Mouse (Mus musculus) midbrain, embryonic 16.5 days (tissue): ENCODE data around the gene Map3k21. TPM values are rescaled to one million over a fixed set of nuclear protein-coding genes. Genes with fewer than 3 reads are reported as not detected.

Experiments used
- ATAC-seq: fragments of 200-750 bp; cut with Nextera tagmentation; 2 replicates; pipeline ENCODE4 v1.8.0; 2017; ENCODE audit warnings: moderate TSS enrichment
- H3K27ac ChIP-seq: fragments of 300-500 bp; sonication (generic); 2 replicates; pipeline ENCODE4 v1.5.1; 2014; ENCODE audit warnings: mild to moderate bottlenecking, low read length, mixed read lengths
- H3K27me3 ChIP-seq: fragments of 300-500 bp; sonication (generic); 2 replicates; pipeline ENCODE4 v1.6.1; 2014; ENCODE audit warnings: low read depth, low read length, mixed read lengths; ENCODE audit not compliant: control insufficient read depth, insufficient read depth
- H3K36me3 ChIP-seq: fragments of 300-500 bp; sonication (generic); 2 replicates; pipeline ENCODE4 v1.6.1; 2014; ENCODE audit warnings: mild to moderate bottlenecking, low read length, moderate library complexity, mixed read lengths; ENCODE audit not compliant: control insufficient read depth, insufficient read depth
- H3K4me1 ChIP-seq: fragments of 300-500 bp; sonication (generic); 2 replicates; pipeline ENCODE4 v1.6.1; 2014; ENCODE audit warnings: mild to moderate bottlenecking, low read length, mixed read lengths; ENCODE audit not compliant: control insufficient read depth, insufficient read depth
- H3K4me2 ChIP-seq: fragments of 300-500 bp; sonication (generic); 2 replicates; pipeline ENCODE4 v1.6.1; 2014; ENCODE audit warnings: mild to moderate bottlenecking, low read length, mixed read lengths
- H3K4me3 ChIP-seq: fragments of 300-500 bp; sonication (generic); 2 replicates; pipeline ENCODE4 v1.5.1; 2014; ENCODE audit warnings: low read depth, mild to moderate bottlenecking, low read length, moderate library complexity, mixed read lengths
- H3K9ac ChIP-seq: fragments of 300-500 bp; sonication (generic); 2 replicates; pipeline ENCODE4 v1.6.1; 2014; ENCODE audit warnings: low read depth, low read length, mixed read lengths
- H3K9me3 ChIP-seq: fragments of 300-500 bp; sonication (generic); replicated peaks from 2 replicates; pipeline ENCODE4 v1.6.1; 2014; ENCODE audit warnings: mild to moderate bottlenecking, low read length, mixed read lengths; ENCODE audit not compliant: control insufficient read depth, poor library complexity, severe bottlenecking
- WGBS: fragments of 180-500 bp; shearing (Covaris S2); extraction: QIAGEN DNeasy Blood & Tissue Kit; methylation state at CpG from one replicate; pipeline ENCODE4 v1.1.7; 2014; 5-methylcytosine and 5-hydroxymethylcytosine counted together
- polyA plus RNA-seq: library from polyadenylated mRNA; unstranded; fragments of >200 nt; fragmentation: Nextera tagmentation; extraction: Ambion mirVana; gene quantifications from 2 replicates; pipeline ENCODE4 v1.2.1, GENCODE M21; 2015

The Map3k21 gene
- polyA plus RNA-seq, 1 experiment from 2014 or later = 0.99 TPM

DNA sequence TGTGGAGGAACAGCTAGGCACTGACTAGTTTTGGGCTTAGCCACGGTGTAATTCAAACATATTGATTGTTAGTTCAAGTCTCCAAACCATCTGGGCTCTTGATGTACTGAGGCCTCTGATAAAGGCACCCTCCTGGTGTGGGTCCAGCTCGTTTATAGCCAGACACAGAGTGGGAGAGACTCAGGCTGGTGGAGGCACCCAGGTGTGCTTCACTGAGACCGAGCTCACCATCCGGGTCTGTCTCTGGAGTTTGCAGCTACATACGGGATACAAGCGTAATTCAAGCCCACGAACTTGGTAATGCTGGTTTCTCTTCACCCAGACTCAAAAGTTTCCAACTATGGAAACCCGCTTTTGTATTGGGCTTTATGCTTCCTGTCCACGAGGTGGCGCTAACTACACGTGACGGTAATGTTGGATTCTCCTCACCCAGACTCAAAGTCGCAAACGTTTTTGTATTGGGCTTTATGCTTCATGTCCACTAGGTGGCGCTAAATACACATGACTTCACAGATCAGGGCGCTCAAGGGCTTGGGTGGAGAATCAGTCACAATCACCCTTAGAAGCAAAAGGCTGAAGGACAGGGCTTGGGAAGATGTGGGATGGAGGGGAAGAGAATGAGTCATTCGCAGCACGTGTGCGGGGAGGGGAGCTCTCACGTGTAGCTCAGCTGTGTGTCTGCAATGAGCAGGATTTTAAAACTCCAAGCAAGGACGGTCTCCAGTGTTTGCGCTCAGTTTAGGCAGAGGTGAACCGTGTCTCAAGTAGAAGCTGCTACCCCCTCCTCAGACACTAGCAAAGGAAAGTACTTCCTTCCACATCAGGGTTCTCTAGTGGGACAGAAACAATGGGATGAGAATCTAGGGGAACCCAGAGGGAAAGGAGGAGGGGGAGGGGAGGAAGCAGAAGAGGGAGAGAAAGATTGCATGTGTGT is 40.0 kb downstream of the Map3k21 start:
- H3K9ac ChIP-seq = no peak overlapping the region
- H3K9me3 ChIP-seq = no peaks in the 10 kb centered on the region
- H3K4me2 ChIP-seq = 0 out of 2 replicates have a peak overlapping the region, but pooled peaks have one; percentile 27
- H3K4me1 ChIP-seq = no peaks in the 10 kb centered on the region
- ATAC-seq = peak; percentile 88
- 0 out of 2 replicates have a peak, but pooled peaks cover 2% of the 10 kb centered on the region for H3K27me3 ChIP-seq
- WGBS = 20% methylated on average over 23 of the region's 23 CpGs
- no peak overlapping the region for H3K4me3 ChIP-seq
- H3K27ac ChIP-seq = no peak overlapping the region
- H3K36me3 ChIP-seq = no peaks in the 10 kb centered on the region

DNA sequence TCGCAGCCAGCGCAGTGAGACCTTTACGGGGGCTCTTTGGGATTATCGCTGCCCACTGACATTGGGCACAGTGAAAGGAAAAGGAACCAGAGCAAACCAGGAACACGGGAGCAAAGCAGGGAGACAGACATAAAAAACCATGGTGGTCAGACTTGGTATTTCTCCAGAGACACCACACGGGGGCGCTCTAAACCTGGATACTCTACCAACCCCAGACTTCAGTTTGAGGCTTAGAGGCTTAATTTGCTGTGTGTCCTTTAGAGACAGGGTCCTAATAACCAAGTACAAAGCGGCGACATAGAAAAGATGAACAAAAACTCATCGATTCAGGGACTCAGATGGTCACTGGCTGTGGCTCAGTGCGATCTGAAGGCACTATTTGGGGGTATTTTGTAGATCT is 45.4 kb downstream of the Map3k21 start:
- Histone ChIP-seq H3K4me2 (no peak overlapping the region; the same call in 1 of the 2 replicates), H3K9me3 (no peaks in the 10 kb centered on the region), H3K9ac (no peak overlapping the region), H3K36me3 (no peaks in the 10 kb centered on the region), H3K4me3 (no peak overlapping the region), H3K27ac (no peak overlapping the region), H3K27me3 (peaks cover 2% of the 10 kb centered on the region; the same call in 1 of the 2 replicates), H3K4me1 (no peaks in the 10 kb centered on the region)
- WGBS = 8% methylated on average over 11 of the region's 11 CpGs
- no peak for ATAC-seq

DNA sequence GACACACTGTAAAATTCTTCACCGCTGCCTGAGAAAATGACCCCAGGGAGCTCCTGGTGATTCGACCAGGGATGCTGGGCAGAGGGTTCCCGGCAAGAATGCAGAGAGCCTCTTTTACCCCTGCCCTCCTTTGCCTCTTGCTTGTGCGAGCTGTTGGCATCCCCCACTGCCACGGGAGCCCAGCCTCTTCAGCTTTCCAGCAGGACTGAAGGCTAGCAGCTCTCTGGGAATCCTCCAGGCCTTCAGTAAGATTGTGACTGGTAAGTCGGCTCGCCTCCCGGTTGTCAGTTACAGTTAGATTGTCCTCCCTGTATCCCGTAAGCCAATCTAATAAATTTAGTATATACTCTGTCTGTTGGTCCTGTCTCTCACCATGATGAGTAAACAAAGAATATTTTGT is 46.5 kb downstream of the Map3k21 start:
- Histone ChIP-seq H3K4me2 (no peak overlapping the region), H3K27me3 (peaks cover 2% of the 10 kb centered on the region; the same call in 1 of the 2 replicates), H3K4me3 (no peak overlapping the region), H3K9me3 (no peaks in the 10 kb centered on the region), H3K4me1 (no peaks in the 10 kb centered on the region), H3K36me3 (no peaks in the 10 kb centered on the region), H3K9ac (no peak overlapping the region), H3K27ac (no peak overlapping the region)
- ATAC-seq = no peak
- WGBS = 78% methylated on average over 9 of the region's 9 CpGs

- no peaks in the 10 kb centered on the region for H3K36me3 ChIP-seq
- H3K4me3 ChIP-seq = no peak overlapping the region
- peaks cover 2% of the 10 kb centered on the region; the same call in 1 of the 2 replicates for H3K27me3 ChIP-seq
- no peak overlapping the region for H3K27ac ChIP-seq
- no peak overlapping the region for H3K4me2 ChIP-seq
- H3K9me3 ChIP-seq = no peaks in the 10 kb centered on the region
- WGBS = 64% methylated on average over 13 of the region's 13 CpGs
- H3K9ac ChIP-seq = no peak overlapping the region
- no peaks in the 10 kb centered on the region for H3K4me1 ChIP-seq
- ATAC-seq = no peak
Measured at GRCm38 (mm10) chr8:125957226-125957993, 47.2 kb downstream of the Map3k21 start.

DNA sequence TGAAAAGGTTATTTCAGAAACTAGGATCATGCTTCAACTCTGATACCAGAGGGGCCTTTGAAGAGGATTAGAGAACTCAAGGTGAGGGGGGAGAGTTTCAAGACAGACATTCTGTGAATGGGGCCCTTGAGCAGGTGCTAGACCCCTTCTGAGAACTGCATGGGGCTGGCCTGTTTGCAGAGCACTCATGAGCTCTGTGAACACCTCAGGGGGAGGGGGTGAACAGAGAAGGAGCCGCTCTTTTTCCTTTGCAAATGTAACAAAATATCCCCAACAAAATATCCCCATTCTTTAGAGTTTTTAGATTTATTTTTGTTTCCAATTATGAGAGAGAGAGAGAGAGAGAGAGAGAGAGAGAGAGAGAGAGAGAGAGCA is 47.7 kb downstream of the Map3k21 start:
- H3K36me3 ChIP-seq = no peaks in the 10 kb centered on the region
- no peak overlapping the region for H3K4me2 ChIP-seq
- no peak for ATAC-seq
- no peak overlapping the region for H3K27ac ChIP-seq
- H3K4me3 ChIP-seq = no peak overlapping the region
- 65% methylated on average over 1 of the region's 1 CpGs for WGBS
- no peaks in the 10 kb centered on the region for H3K9me3 ChIP-seq
- no peaks in the 10 kb centered on the region for H3K4me1 ChIP-seq
- no peak overlapping the region for H3K9ac ChIP-seq
- peaks cover 2% of the 10 kb centered on the region; the same call in 1 of the 2 replicates for H3K27me3 ChIP-seq

DNA sequence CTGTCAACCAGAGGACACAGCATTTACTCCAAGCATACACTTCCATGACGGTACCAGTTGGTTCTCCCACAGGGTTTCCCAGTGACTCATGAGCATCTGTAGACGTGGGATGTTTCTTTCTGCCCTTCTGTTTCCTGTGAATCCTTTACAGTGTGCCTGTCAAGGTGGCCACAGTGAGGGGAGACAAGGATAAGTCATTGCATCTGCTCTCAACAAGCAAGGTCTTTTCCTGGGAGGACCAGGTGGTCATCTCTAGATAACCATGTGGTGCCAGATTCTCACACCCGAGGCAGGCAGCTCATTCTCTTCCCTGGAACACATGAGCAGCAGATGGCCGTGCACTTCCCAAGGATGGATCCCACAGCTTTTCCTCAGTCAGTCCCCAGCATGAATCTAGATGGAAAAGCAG is 49.1 kb downstream of the Map3k21 start:
- 79% methylated on average over 4 of the region's 4 CpGs for WGBS
- Histone ChIP-seq H3K27me3 (peaks cover 2% of the 10 kb centered on the region; the same call in 1 of the 2 replicates), H3K9me3 (no peaks in the 10 kb centered on the region), H3K4me3 (no peak overlapping the region), H3K4me2 (no peak overlapping the region), H3K36me3 (no peaks in the 10 kb centered on the region), H3K4me1 (peaks cover 4% of the 10 kb centered on the region; the same call in 1 of the 2 replicates), H3K9ac (no peak overlapping the region), H3K27ac (no peak overlapping the region)
- ATAC-seq = no peak

- peaks cover 4% of the 10 kb centered on the region; the same call in 1 of the 2 replicates for H3K4me1 ChIP-seq
- H3K36me3 ChIP-seq = no peaks in the 10 kb centered on the region
- no peak overlapping the region for H3K9ac ChIP-seq
- H3K27me3 ChIP-seq = peaks cover 2% of the 10 kb centered on the region; the same call in 1 of the 2 replicates
- H3K4me3 ChIP-seq = no peak overlapping the region
- H3K4me2 ChIP-seq = no peak overlapping the region
- no peak for ATAC-seq
- 89% methylated on average over 8 of the region's 8 CpGs for WGBS
- no peak overlapping the region for H3K27ac ChIP-seq
- H3K9me3 ChIP-seq = no peaks in the 10 kb centered on the region
Measured at GRCm38 (mm10) chr8:125960037-125960436, 49.8 kb downstream of the Map3k21 start.

- Histone ChIP-seq H3K4me3 (no peak overlapping the region), H3K4me2 (no peak overlapping the region), H3K27me3 (no peaks in the 10 kb centered on the region; the same call in 1 of the 2 replicates), H3K9me3 (no peaks in the 10 kb centered on the region), H3K27ac (no peak overlapping the region), H3K4me1 (peaks cover 4% of the 10 kb centered on the region; the same call in 1 of the 2 replicates), H3K9ac (no peak overlapping the region), H3K36me3 (no peaks in the 10 kb centered on the region)
- WGBS = 74% methylated on average over 6 of the region's 6 CpGs
- no peak for ATAC-seq
Measured at GRCm38 (mm10) chr8:125961790-125962189, 51.5 kb downstream of the Map3k21 start.
